Mouse (Mus musculus) bone marrow, adult 2 months (tissue): ENCODE measurements at regions not wholly inside any gene's neighbourhood (a gene's known extent, or its start where the extent isn't known, plus 50 kb on each side); places are given as distances from the start of the nearest gene placed in this dataset.

Source experiments
- H3K27ac ChIP-seq: fragments of 200-500 bp; 2 replicates; pipeline ENCODE4 v1.5.1; 2012; ENCODE audit warnings: low read depth, mild to moderate bottlenecking, control low read depth, inconsistent platforms, low read length; ENCODE audit not compliant: control insufficient read depth, poor library complexity, insufficient read depth
- H3K4me1 ChIP-seq: fragments of 200-500 bp; 2 replicates; pipeline ENCODE4 v1.6.1; 2011; ENCODE audit warnings: low read length; ENCODE audit not compliant: control insufficient read depth, insufficient read depth
- H3K4me3 ChIP-seq: fragments of 200-500 bp; replicated peaks from 2 replicates; pipeline ENCODE3; 2011; ENCODE audit warnings: mild to moderate bottlenecking, low read depth, low read length, control low read depth; ENCODE audit not compliant: control insufficient read depth
- CTCF ChIP-seq: fragments of 200-500 bp; IDR thresholded peaks from 2 replicates; pipeline ENCODE4 v1.5.1; 2011; ENCODE audit warnings: low read length, control low read depth; ENCODE audit not compliant: control insufficient read depth, insufficient read depth
- POLR2A ChIP-seq: fragments of 200-500 bp; IDR thresholded peaks from 2 replicates; pipeline ENCODE4 v1.6.1; 2011; ENCODE audit warnings: low read depth, mild to moderate bottlenecking, control low read depth, low read length, borderline replicate concordance; ENCODE audit not compliant: control insufficient read depth
- WGBS: fragments of 180-500 bp; shearing (Covaris S2); methylation state at CpG from one replicate; pipeline ENCODE4 v1.1.7; 2018; 5-methylcytosine and 5-hydroxymethylcytosine counted together

GRCm38 (mm10) chr2:114776176-114776575 is 121.4 kb upstream of the Dph6 start:
- H3K4me1 ChIP-seq, result no peaks in the 10 kb centered on the region

GRCm38 (mm10) chr2:114782450-114782849 is 127.7 kb upstream of the Dph6 start:
- no peak overlapping the region for H3K4me3 ChIP-seq
- H3K27ac ChIP-seq, result no peak overlapping the region
- TF ChIP-seq CTCF (no peak), POLR2A (no peak)
- WGBS, result 39% methylated on average over 6 of the region's 6 CpGs
- no peaks in the 10 kb centered on the region for H3K4me1 ChIP-seq

More at GRCm38 (mm10) chr2:114776176-114776575, 121.4 kb upstream of the Dph6 start:
- no peak overlapping the region for H3K27ac ChIP-seq
- 59% methylated on average over 2 of the region's 2 CpGs for WGBS
- no peak overlapping the region for H3K4me3 ChIP-seq
- TF ChIP-seq POLR2A (no peak), CTCF (no peak)

- Histone ChIP-seq H3K27ac (no peak overlapping the region), H3K4me1 (no peaks in the 10 kb centered on the region), H3K4me3 (no peak overlapping the region)
- TF ChIP-seq POLR2A (no peak), CTCF (no peak)
Measured at GRCm38 (mm10) chr2:114784191-114784590, 129.4 kb upstream of the Dph6 start.

GRCm38 (mm10) chr2:114788251-114788650 is 133.5 kb upstream of the Dph6 start:
- Histone ChIP-seq H3K4me3 (no peak overlapping the region), H3K4me1 (no peaks in the 10 kb centered on the region), H3K27ac (no peak overlapping the region)
- TF ChIP-seq POLR2A (no peak), CTCF (no peak)
- WGBS, result 65% methylated on average over 3 of the region's 3 CpGs

GRCm38 (mm10) chr2:114796630-114797290 is 142.0 kb upstream of the Dph6 start:
- WGBS, result 75% methylated on average over 6 of the region's 6 CpGs

GRCm38 (mm10) chr2:114797291-114797650 is 142.5 kb upstream of the Dph6 start:
- Histone ChIP-seq H3K4me1 (no peaks in the 10 kb centered on the region), H3K27ac (no peak overlapping the region), H3K4me3 (no peak overlapping the region)
- TF ChIP-seq POLR2A (no peak), CTCF (no peak)
- 29% methylated on average over 1 of the region's 1 CpGs for WGBS

More at GRCm38 (mm10) chr2:114796630-114797290, 142.0 kb upstream of the Dph6 start:
- Histone ChIP-seq H3K4me1 (no peaks in the 10 kb centered on the region), H3K27ac (no peak overlapping the region), H3K4me3 (no peak overlapping the region)
- TF ChIP-seq CTCF (no peak), POLR2A (no peak)

GRCm38 (mm10) chr2:114803241-114803640 is 148.5 kb upstream of the Dph6 start:
- no peak for TF ChIP-seq CTCF
- TF ChIP-seq POLR2A, result no peak
- WGBS, result 67% methylated on average over 3 of the region's 3 CpGs
- no peaks in the 10 kb centered on the region for H3K4me1 ChIP-seq
- H3K27ac ChIP-seq, result no peak overlapping the region
- no peak overlapping the region for H3K4me3 ChIP-seq

GRCm38 (mm10) chr2:114803928-114804327 is 149.2 kb upstream of the Dph6 start:
- Histone ChIP-seq H3K4me1 (no peaks in the 10 kb centered on the region), H3K27ac (no peak overlapping the region), H3K4me3 (no peak overlapping the region)
- 56% methylated on average over 3 of the region's 3 CpGs for WGBS
- TF ChIP-seq CTCF, result no peak
- no peak for TF ChIP-seq POLR2A
